Mouse (Mus musculus) kidney, postnatal 0 days (tissue): Measurements from ENCODE around the gene Mrm2. TPM values are rescaled to one million over a fixed set of nuclear protein-coding genes. Genes with fewer than 3 reads are reported as not detected.

ENCODE experiments used
- ATAC-seq: fragments of 200-750 bp; cut with Nextera tagmentation; replicated peaks from 2 replicates; pipeline ENCODE4 v1.8.0; 2017; ENCODE audit warnings: low read depth, moderate number of reproducible peaks, moderate TSS enrichment, moderate library complexity; ENCODE audit not compliant: low FRiP score
- DNase-seq: peaks from one replicate; pipeline ENCODE4 v3.0.0-alpha.2; 2016; ENCODE audit warnings: low spot score
- H3K27ac ChIP-seq: fragments of 300-500 bp; sonication (generic); 2 replicates; pipeline ENCODE4 v1.5.1; 2014; ENCODE audit warnings: mild to moderate bottlenecking
- H3K27me3 ChIP-seq: fragments of 300-500 bp; sonication (generic); 2 replicates; pipeline ENCODE4 v1.6.1; 2014; ENCODE audit warnings: low read length, mixed read lengths; ENCODE audit not compliant: insufficient read depth
- H3K36me3 ChIP-seq: fragments of 300-500 bp; sonication (generic); 2 replicates; pipeline ENCODE4 v1.6.1; 2014; ENCODE audit warnings: low read length, mixed read lengths; ENCODE audit not compliant: insufficient read depth
- H3K4me1 ChIP-seq: fragments of 300-500 bp; sonication (generic); replicated peaks from 2 replicates; pipeline ENCODE4 v1.6.1; 2014; ENCODE audit warnings: antibody characterized with exemption, low read length, mixed read lengths; ENCODE audit not compliant: insufficient read depth
- H3K4me2 ChIP-seq: fragments of 300-500 bp; sonication (generic); 2 replicates; pipeline ENCODE4 v1.6.1; 2014; ENCODE audit warnings: mild to moderate bottlenecking, low read length, moderate library complexity, mixed read lengths
- H3K4me3 ChIP-seq: fragments of 300-500 bp; sonication (generic); replicated peaks from 2 replicates; pipeline ENCODE4 v1.5.1; 2014; ENCODE audit warnings: low read depth, low read length
- H3K9ac ChIP-seq: fragments of 300-500 bp; sonication (generic); 2 replicates; pipeline ENCODE4 v1.6.1; 2014; ENCODE audit warnings: low read depth, low read length
- H3K9me3 ChIP-seq: fragments of 300-500 bp; sonication (generic); replicated peaks from 2 replicates; pipeline ENCODE4 v1.6.1; 2016; ENCODE audit warnings: low read length, inconsistent platforms, mixed read lengths
- CTCF ChIP-seq: IDR thresholded peaks from 2 replicates; pipeline ENCODE4 v1.5.1; 2016; ENCODE audit warnings: antibody characterized with exemption, low read depth, mild to moderate bottlenecking, moderate library complexity
- WGBS: fragments of 180-500 bp; shearing (Covaris S2); extraction: QIAGEN DNeasy Blood & Tissue Kit; methylation state at CpG from one replicate; pipeline ENCODE4 v1.1.7; 2014; 5-methylcytosine and 5-hydroxymethylcytosine counted together
- polyA plus RNA-seq: library from polyadenylated mRNA; unstranded; fragments of >200 nt; fragmentation: Nextera tagmentation; extraction: Ambion mirVana; gene quantifications from 2 replicates; pipeline ENCODE4 v1.2.1, GENCODE M21; 2015

Mrm2 gene
- 17.2 and 17.3 TPM in 2 replicates for polyA plus RNA-seq

- peak; percentile 84 for ATAC-seq
- Histone ChIP-seq H3K36me3 (peaks cover 11% of the 10 kb centered on the region; the same call in 1 of the 2 replicates), H3K9me3 (no peaks in the 10 kb centered on the region), H3K27me3 (no peaks in the 10 kb centered on the region), H3K4me3 (peak within 1 kb of the TSS; percentile 76), H3K9ac (peak within 1 kb of the TSS; percentile 64), H3K4me1 (peaks cover 6% of the 10 kb centered on the region), H3K27ac (peak within 1 kb of the TSS; percentile 88), H3K4me2 (peak within 1 kb of the TSS; percentile 90)
- WGBS, result 1% methylated on average over 38 of the region's 39 CpGs
- peak; percentile 89 for DNase-seq
- peak; percentile 90 for TF ChIP-seq CTCF
These were observed at the start of gene Mrm2 for GRCm38 (mm10) chr5:140331615-140332512. Mrm2 (minus strand) TSS chr5:140331898.

DNA sequence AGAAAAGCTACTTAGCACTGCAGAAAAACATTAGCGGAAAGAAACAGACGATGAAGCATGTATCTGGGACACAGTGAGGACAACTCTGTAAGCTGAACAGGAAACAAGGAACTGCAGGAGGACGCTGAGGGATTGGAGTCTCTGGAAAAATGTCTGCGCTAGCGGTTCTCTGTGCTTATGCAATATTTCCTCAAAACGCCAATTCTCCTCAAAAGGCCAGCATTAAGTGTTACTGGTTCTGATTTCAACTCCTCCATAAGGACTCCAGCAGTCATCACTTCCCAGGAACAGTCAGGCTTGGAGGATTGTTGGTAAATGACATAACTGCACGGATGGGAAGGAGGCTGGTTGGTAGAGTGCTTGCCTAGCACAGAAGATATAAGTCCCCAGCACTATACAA is 49.5 kb upstream of the Mrm2 start:
- WGBS, result 84% methylated on average over 7 of the region's 7 CpGs
- Histone ChIP-seq H3K9me3 (no peaks in the 10 kb centered on the region), H3K4me2 (no peak overlapping the region), H3K27me3 (no peaks in the 10 kb centered on the region), H3K4me3 (no peak overlapping the region), H3K9ac (no peak overlapping the region), H3K4me1 (peaks cover 18% of the 10 kb centered on the region), H3K36me3 (no peaks in the 10 kb centered on the region), H3K27ac (no peak overlapping the region)
- no peak for ATAC-seq
- DNase-seq, result no peak
- no peak for TF ChIP-seq CTCF

- H3K9me3 ChIP-seq, result no peaks in the 10 kb centered on the region
- H3K4me1 ChIP-seq, result peaks cover 17% of the 10 kb centered on the region
- no peaks in the 10 kb centered on the region for H3K27me3 ChIP-seq
- no peak overlapping the region for H3K9ac ChIP-seq
- no peak overlapping the region for H3K4me2 ChIP-seq
- no peak overlapping the region for H3K4me3 ChIP-seq
- WGBS, result 70% methylated on average over 6 of the region's 6 CpGs
- ATAC-seq (no peak), DNase-seq (no peak)
- H3K27ac ChIP-seq, result no peak overlapping the region; the same call in 1 of the 2 replicates
- no peaks in the 10 kb centered on the region for H3K36me3 ChIP-seq
- no peak for TF ChIP-seq CTCF
These were observed 47.6 kb upstream of the Mrm2 start for GRCm38 (mm10) chr5:140379299-140379698.

GRCm38 (mm10) chr5:140378121-140378853 is 46.6 kb upstream of the Mrm2 start:
- no peak for DNase-seq
- Histone ChIP-seq H3K4me1 (0 out of 2 replicates have a peak, but pooled peaks cover 9% of the 10 kb centered on the region), H3K9me3 (no peaks in the 10 kb centered on the region), H3K27ac (peak overlapping the region; percentile 19; the same call in 1 of the 2 replicates), H3K27me3 (no peaks in the 10 kb centered on the region), H3K9ac (no peak overlapping the region), H3K36me3 (no peaks in the 10 kb centered on the region), H3K4me3 (no peak overlapping the region), H3K4me2 (no peak overlapping the region)
- no peak for ATAC-seq
- WGBS, result 92% methylated on average over 6 of the region's 6 CpGs
- TF ChIP-seq CTCF, result no peak

- no peak overlapping the region for H3K9ac ChIP-seq
- no peak for TF ChIP-seq CTCF
- H3K4me2 ChIP-seq, result no peak overlapping the region
- no peaks in the 10 kb centered on the region for H3K36me3 ChIP-seq
- no peaks in the 10 kb centered on the region for H3K9me3 ChIP-seq
- no peaks in the 10 kb centered on the region for H3K27me3 ChIP-seq
- no peak for DNase-seq
- no peak for ATAC-seq
- 80% methylated on average over 4 of the region's 4 CpGs for WGBS
- H3K4me1 ChIP-seq, result 0 out of 2 replicates have a peak, but pooled peaks cover 11% of the 10 kb centered on the region
- no peak overlapping the region for H3K27ac ChIP-seq
- no peak overlapping the region for H3K4me3 ChIP-seq
These were observed 43.6 kb upstream of the Mrm2 start for GRCm38 (mm10) chr5:140375249-140375829.

- DNase-seq, result peak; percentile 45
- H3K27ac ChIP-seq, result no peak overlapping the region
- H3K36me3 ChIP-seq, result no peaks in the 10 kb centered on the region
- no peak overlapping the region for H3K4me2 ChIP-seq
- TF ChIP-seq CTCF, result no peak
- H3K27me3 ChIP-seq, result no peaks in the 10 kb centered on the region
- H3K4me3 ChIP-seq, result no peak overlapping the region
- H3K9me3 ChIP-seq, result no peaks in the 10 kb centered on the region
- ATAC-seq, result peak; percentile 22; the same call in 1 of the 2 replicates
- peaks cover 8% of the 10 kb centered on the region; the same call in 1 of the 2 replicates for H3K4me1 ChIP-seq
- H3K9ac ChIP-seq, result no peak overlapping the region
- 13% methylated on average over 3 of the region's 3 CpGs for WGBS
These were observed 42.5 kb upstream of the Mrm2 start for GRCm38 (mm10) chr5:140374226-140374625.
